Mouse (Mus musculus) urinary bladder, postnatal 36 days (tissue): ENCODE results near the gene Gm11985.
A peak's percentile ranks its signal among the peaks of the same experiment; 100 is the strongest.
"Not testable (repeated sequence)": the region's sequence is repeated elsewhere in the genome, so short reads cannot be mapped to it uniquely, and the experiment has no call there.

Source experiments
- DNase-seq, 2 experiments: peaks; one replicate each; pipeline ENCODE4 v3.0.0; 2022; ENCODE audit warnings: low spot score in 2 of 2, mixed read lengths in 1 of 2

Gm11985 gene

GRCm38 (mm10) chr11:7188469-7188868 lies at the start of gene Gm11985:
Gm11985 (minus strand) TSS chr11:7188569.
- DNase-seq, result no peak

- DNase-seq, result peak; percentile 31 to 37
Measured at GRCm38 (mm10) chr11:7237712-7238111, 49.3 kb upstream of the Gm11985 start.

GRCm38 (mm10) chr11:7236751-7237150 lies 48.4 kb upstream of the Gm11985 start:
- no peak for DNase-seq

GRCm38 (mm10) chr11:7234981-7235609 lies 46.7 kb upstream of the Gm11985 start:
- DNase-seq, result no peak

GRCm38 (mm10) chr11:7234436-7234835 lies 46.1 kb upstream of the Gm11985 start:
- DNase-seq, result no peak

- no peak for DNase-seq
Measured at GRCm38 (mm10) chr11:7233333-7233732, 45.0 kb upstream of the Gm11985 start.

- no peak for DNase-seq
Measured at GRCm38 (mm10) chr11:7231958-7232357, 43.6 kb upstream of the Gm11985 start.

- no peak for DNase-seq
Measured at GRCm38 (mm10) chr11:7230000-7230399, 41.6 kb upstream of the Gm11985 start.

GRCm38 (mm10) chr11:7228107-7228506 lies 39.7 kb upstream of the Gm11985 start:
- no peak for DNase-seq

GRCm38 (mm10) chr11:7226810-7227550 lies 38.6 kb upstream of the Gm11985 start:
- no peak for DNase-seq

- no peak for DNase-seq
Measured at GRCm38 (mm10) chr11:7226200-7226599, 37.8 kb upstream of the Gm11985 start.

GRCm38 (mm10) chr11:7221826-7222225 lies 33.5 kb upstream of the Gm11985 start:
- not testable (repeated sequence) for DNase-seq

GRCm38 (mm10) chr11:7215703-7216102 lies 27.3 kb upstream of the Gm11985 start:
- DNase-seq, result peak; percentile 60 to 72

- peak in 1 of 2 experiments; percentile 48 for DNase-seq
Measured at GRCm38 (mm10) chr11:7214761-7215160, 26.4 kb upstream of the Gm11985 start.

- DNase-seq, result no peak
Measured at GRCm38 (mm10) chr11:7214342-7214660, 25.9 kb upstream of the Gm11985 start.

- peak in 1 of 2 experiments; percentile 31 for DNase-seq
Measured at GRCm38 (mm10) chr11:7213501-7214341, 25.4 kb upstream of the Gm11985 start, which contains the start of gene Igfbp3. Igfbp3 (minus strand) TSS chr11:7213923.

- no peak for DNase-seq
Measured at GRCm38 (mm10) chr11:7213161-7213500, 24.8 kb upstream of the Gm11985 start.

GRCm38 (mm10) chr11:7212126-7212798 lies 23.9 kb upstream of the Gm11985 start:
- no peak for DNase-seq

GRCm38 (mm10) chr11:7211211-7211610 lies 22.8 kb upstream of the Gm11985 start:
- no peak for DNase-seq

- DNase-seq, result peak; percentile 58 to 70
Measured at GRCm38 (mm10) chr11:7210343-7210742, 22.0 kb upstream of the Gm11985 start.

GRCm38 (mm10) chr11:7203846-7204245 lies 15.5 kb upstream of the Gm11985 start:
- DNase-seq, result no peak

GRCm38 (mm10) chr11:7202206-7202605 lies 13.8 kb upstream of the Gm11985 start:
- DNase-seq, result no peak
